Mouse (Mus musculus): Measurements from ENCODE around the gene Tbccd1. TPM values are rescaled to one million over a fixed set of nuclear protein-coding genes. Genes with fewer than 3 reads are reported as not detected.

Tbccd1 gene
- polyA plus RNA-seq (2015; fragmentation: Nextera tagmentation; extraction: Ambion mirVana), result 23.6 and 27.4 TPM in 2 replicates

GRCm38 (mm10) chr16:22857431-22858113, at the start of gene Tbccd1, which contains the start of gene Dnajb11:
Tbccd1 (minus strand) TSS chr16:22857669.
Dnajb11 (plus strand) TSS chr16:22857845.

GRCm38 (mm10) chr16:22890683-22891510, 33.4 kb upstream of the Tbccd1 start, which contains the start of gene Ahsg:
Ahsg (plus strand) TSS chr16:22891277.

GRCm38 (mm10) chr16:22811477-22811876, 46.0 kb downstream of the Tbccd1 start, which contains the start of gene Crygs:
Crygs (minus strand) TSS chr16:22811577.

Other genes with a start within 250 kb of the Tbccd1 start
- gene Dgkg, start 200.4 kb downstream of the Tbccd1 start, polyA plus RNA-seq (2015; fragmentation: Nextera tagmentation; extraction: Ambion mirVana), result 2.6 and 3.1 TPM in 2 replicates
- gene Crygs, start 46.1 kb downstream of the Tbccd1 start, polyA plus RNA-seq (2015; fragmentation: Nextera tagmentation; extraction: Ambion mirVana), result 0.23 TPM in 1 of 2 replicates, not detected in the other
- 53.3 and 57.6 TPM in 2 replicates for gene Dnajb11, start 176 bp upstream of the Tbccd1 start, polyA plus RNA-seq (2015; fragmentation: Nextera tagmentation; extraction: Ambion mirVana)
- gene Ahsg, start 33.6 kb upstream of the Tbccd1 start, polyA plus RNA-seq (2015; fragmentation: Nextera tagmentation; extraction: Ambion mirVana), result 4.1 and 9.5 TPM in 2 replicates
- 0.11 and 0.28 TPM in 2 replicates for gene Fetub, start 60.7 kb upstream of the Tbccd1 start, polyA plus RNA-seq (2015; fragmentation: Nextera tagmentation; extraction: Ambion mirVana)
- gene Hrg, start 93.4 kb upstream of the Tbccd1 start, polyA plus RNA-seq (2015; fragmentation: Nextera tagmentation; extraction: Ambion mirVana), result 0.22 TPM in 1 of 2 replicates, not detected in the other
- 0.11 and 0.12 TPM in 2 replicates for gene Kng2, start 171.8 kb upstream of the Tbccd1 start, polyA plus RNA-seq (2015; fragmentation: Nextera tagmentation; extraction: Ambion mirVana)
- 0.85 and 2.4 TPM in 2 replicates for gene Kng1, start 200.2 kb upstream of the Tbccd1 start, polyA plus RNA-seq (2015; fragmentation: Nextera tagmentation; extraction: Ambion mirVana)
- 75.6 and 87.7 TPM in 2 replicates for gene Eif4a2, start 249.8 kb upstream of the Tbccd1 start, polyA plus RNA-seq (2015; fragmentation: Nextera tagmentation; extraction: Ambion mirVana)

Data from spleen, postnatal 0 days (tissue).